Mouse (Mus musculus): ENCODE measurements at regions not wholly inside any gene's neighbourhood (a gene's known extent, or its start where the extent isn't known, plus 50 kb on each side); places are given as distances from the start of the nearest gene placed in this dataset.

GRCm38 (mm10) chr9:116350804-116351547 lies 175.8 kb upstream of the Tgfbr2 start:
- TF ChIP-seq POLR2A (IDR thresholded peaks at IDR 0.05; ENCODE audit: borderline replicate concordance, extremely low read depth, insufficient read depth, insufficient read length, poor library complexity, severe bottlenecking), result no peak
- no peak for TF ChIP-seq CTCF (IDR thresholded peaks at IDR 0.05; ENCODE audit: borderline replicate concordance, extremely low read depth, insufficient read depth, insufficient read length)

All from brain, embryonic 14.5 days (tissue).